Mouse (Mus musculus) layer of hippocampus, postnatal 14 days (tissue): ENCODE data around the gene Rundc3b. TPM values are rescaled to one million over a fixed set of nuclear protein-coding genes. Genes with fewer than 3 reads are reported as not detected.

Experiments
- DNase-seq, 2 experiments: peaks; one replicate each; pipeline ENCODE4 v3.0.0; 2021 to 2022; ENCODE audit warnings: low spot score in 2 of 2, mixed read lengths in 1 of 2
- total RNA-seq, 2 experiments: library from RNA; stranded (reverse); gene quantifications; 2 replicates each; pipeline ENCODE4 v1.2.3; 2021

The Rundc3b gene
- total RNA-seq, 2 experiments from 2014 or later, result 32.5 to 33.1 TPM

DNA sequence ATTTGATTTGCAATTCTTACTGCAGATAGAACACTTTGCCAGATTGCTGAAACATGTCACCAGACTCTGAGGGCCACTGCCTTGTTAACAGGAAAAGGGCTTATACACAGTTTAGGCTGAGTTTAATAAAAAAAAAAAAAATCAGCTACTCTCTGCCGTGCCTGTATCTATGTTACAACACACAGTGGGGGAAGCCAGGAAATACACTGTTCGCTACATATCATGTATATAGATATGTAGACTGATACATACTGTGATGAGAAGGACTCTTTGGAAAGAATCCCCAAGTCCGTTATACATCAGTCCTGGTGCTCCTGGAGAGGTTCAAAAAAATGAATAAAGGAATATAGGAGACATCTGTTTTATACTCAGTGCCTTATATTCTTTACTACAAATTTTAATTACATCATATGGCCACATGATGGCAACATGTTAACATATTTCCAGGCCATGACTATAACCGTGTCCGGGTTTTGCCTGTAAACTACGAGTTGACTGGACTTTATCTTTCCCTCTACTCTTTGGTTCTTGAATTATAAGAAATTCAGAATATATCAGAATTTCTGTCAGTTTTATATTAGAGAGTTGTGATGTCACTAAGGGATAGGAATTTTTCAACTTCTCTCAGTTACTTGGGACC lies 133.2 kb downstream of the Rundc3b start:
- peak in 1 of 2 experiments; percentile 11 for DNase-seq

DNA sequence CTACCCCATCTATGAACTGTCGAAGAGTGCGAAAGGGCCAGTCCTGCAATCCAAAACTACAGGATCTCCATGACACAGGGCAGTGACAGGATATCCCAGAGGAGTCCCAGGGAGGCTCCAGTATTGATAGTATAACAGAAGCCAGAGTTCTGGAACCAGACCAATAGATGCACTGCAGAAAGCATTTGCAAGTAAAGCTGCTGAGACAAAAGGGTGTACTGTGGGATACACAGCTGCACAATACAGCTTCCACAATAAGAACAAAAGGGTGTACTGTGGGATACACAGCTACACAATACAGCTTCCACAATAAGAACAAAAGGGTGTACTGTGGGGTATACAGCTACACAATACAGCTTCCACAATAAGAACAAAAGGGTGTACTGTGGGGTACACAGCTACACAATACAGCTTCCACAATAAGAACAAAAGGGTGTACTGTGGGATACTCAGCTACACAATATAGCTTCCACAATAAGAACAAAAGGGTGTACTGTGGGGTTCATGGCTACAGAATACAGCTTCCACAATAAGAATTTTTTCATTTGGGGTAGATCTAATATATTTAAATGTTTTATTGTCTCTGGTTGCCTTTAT lies 134.0 kb downstream of the Rundc3b start:
- no peak for DNase-seq

DNA sequence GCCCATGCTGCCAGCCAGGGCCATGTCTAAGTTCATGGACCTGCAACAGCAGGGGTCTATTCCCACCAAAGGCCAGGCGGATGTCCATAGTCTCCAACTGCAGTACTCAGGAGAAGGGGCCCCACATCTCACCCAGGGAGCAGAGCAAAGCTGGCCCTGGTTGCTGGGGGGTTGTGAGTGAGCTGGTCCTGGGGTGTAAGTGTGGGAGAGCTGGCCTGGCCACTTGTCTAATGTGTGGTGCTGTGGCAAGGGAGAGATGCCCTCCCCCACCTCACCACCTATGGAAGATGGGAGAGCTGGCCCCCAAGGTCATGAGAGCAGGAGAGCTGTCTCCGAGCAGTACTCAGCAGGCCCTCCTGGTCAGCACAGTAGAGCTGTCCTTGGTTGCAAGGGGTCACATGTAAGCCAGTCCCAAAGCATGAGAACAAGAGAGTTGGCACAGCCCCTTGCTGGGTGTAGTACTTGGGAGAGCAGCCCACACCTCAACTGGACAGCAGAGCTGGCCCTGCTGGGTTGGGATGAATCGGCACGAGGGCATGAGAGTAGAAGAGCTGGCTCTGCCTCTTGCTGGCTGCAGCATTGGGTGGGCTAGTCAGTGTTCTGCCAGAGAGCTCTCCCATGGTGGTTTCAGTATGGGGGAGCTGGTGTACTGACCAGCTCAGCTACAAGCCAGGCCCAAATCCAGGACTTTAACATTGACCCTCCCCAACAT lies 134.6 kb downstream of the Rundc3b start:
- no peak for DNase-seq

DNA sequence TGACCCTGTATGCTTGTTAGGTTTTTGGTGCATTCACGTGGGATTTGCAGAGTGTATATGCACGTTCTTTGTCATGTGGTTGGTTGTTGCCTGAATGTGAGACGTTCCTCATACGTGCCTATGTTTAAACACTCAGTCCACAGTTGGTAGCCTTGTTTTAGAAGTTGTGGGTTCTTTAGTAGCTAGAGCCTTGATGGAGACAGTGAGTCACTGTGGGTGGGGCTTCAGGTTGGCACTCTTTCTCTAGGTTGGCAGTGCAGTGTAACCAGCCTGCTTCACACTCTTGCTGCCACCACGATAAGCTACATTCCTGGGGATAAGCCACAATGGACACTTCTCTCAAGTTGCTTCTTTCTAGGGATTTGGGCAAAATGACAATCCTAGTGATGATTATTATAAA lies 166.2 kb downstream of the Rundc3b start:
- DNase-seq, result no peak

DNA sequence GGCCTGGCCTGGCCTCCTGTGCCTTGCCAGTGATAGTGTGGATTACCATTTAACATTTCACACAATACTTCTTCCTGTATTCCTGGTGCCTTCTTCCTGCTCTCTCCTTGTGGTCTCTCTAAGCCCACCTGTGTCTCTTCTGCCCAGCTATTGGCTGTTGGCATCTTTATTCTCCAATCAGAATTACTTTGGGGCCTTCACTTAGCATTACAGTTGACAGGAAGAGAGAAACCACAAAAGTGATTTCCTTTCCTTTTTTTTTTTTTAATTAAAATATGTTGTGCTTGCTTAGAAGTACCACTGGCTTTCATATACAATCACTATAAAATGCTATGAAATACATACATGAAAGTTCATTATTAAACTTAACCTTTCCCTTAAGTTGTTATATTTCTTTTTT lies 167.2 kb downstream of the Rundc3b start:
- no peak for DNase-seq

Other genes starting within 250 kb of the Rundc3b start
- gene Dbf4, start 200.2 kb downstream of the Rundc3b start, total RNA-seq, result 1 to 10 TPM; 2.9 to 4.1 TPM
- 10 to 100 TPM; 12.3 to 13.0 TPM for gene Slc25a40, start 200.1 kb downstream of the Rundc3b start, total RNA-seq
- 10 to 100 TPM; 17.3 to 18.1 TPM for gene Abcb1a, start 37.1 kb upstream of the Rundc3b start, total RNA-seq
- gene Abcb1b, start 175.2 kb upstream of the Rundc3b start, total RNA-seq, result 1 to 10 TPM; 2.9 to 5.4 TPM